Mouse (Mus musculus): ENCODE measurements around the gene Mn1.

DNA sequence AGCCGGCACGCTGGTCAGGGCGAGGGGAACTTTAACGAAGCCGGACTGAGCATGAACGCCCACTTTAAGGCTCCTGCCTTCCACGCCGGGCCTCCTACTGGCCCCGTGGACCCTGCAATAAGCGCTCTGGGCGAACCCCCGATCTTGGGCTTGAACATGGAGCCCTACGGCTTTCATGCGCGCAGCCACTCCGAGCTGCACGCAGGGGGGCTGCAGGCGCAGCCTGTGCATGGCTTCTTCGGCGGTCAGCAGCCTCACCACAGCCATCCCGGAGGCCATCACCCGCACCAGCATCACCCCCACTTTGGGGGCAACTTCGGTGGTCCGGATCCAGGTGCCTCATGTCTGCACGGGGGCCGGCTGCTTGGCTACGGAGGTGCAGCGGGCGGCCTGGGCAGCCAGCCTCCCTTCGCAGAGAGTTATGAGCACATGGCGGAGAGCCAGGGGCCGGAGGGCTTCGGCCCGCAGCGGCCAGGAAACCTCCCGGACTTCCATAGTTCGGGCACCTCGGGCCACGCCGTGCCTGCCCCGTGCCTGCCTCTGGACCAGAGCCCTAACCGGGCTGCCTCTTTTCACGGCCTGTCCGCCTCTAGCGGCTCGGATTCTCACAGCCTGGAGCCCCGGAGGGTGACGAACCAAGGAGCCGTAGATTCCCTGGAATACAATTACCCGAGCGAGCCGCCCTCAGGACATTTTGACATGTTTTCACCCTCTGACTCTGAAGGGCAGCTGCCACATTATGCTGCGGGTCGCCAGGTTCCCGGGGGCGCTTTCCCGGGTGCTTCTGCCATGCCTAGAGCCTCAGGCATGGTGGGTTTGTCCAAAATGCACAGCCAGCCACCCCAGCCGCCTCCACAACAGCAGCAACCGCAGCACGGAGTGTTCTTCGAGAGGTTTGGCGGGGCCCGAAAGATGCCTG is 1.3 kb downstream of the Mn1 start:
- TF ChIP-seq CTCF (IDR thresholded peaks at IDR 0.05; ENCODE audit: low read depth): no peak
- TF ChIP-seq EP300 (IDR thresholded peaks at IDR 0.05; ENCODE audit: low read depth): no peak

All from liver, postnatal 0 days (tissue).